Mouse (Mus musculus) heart, adult 11 months (tissue): ENCODE results near the gene Gm20388.

Experiments used
- DNase-seq: peaks from one replicate; pipeline ENCODE4 v3.0.0; 2022

The Gm20388 gene

DNA sequence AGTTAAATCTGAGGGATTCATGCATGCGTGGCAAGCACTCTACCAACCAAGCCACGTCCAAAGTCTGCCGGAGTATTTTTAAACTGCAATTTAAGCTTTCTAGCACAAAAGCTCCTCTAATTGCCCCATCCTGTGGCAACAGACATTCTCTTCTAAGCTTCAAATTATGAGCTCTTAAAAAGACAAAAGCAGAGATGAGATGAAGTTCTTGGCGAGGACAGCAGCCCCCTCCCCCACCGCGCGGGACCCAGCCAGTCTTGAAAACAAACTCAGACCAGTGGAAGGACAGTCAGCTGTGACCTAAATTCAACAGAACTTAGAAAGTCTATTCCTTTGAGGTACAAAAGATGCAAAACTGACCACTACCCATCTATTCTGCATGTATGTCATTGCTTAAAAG, 4480.6 kb downstream of the Gm20388 start:
- DNase-seq = no peak

DNA sequence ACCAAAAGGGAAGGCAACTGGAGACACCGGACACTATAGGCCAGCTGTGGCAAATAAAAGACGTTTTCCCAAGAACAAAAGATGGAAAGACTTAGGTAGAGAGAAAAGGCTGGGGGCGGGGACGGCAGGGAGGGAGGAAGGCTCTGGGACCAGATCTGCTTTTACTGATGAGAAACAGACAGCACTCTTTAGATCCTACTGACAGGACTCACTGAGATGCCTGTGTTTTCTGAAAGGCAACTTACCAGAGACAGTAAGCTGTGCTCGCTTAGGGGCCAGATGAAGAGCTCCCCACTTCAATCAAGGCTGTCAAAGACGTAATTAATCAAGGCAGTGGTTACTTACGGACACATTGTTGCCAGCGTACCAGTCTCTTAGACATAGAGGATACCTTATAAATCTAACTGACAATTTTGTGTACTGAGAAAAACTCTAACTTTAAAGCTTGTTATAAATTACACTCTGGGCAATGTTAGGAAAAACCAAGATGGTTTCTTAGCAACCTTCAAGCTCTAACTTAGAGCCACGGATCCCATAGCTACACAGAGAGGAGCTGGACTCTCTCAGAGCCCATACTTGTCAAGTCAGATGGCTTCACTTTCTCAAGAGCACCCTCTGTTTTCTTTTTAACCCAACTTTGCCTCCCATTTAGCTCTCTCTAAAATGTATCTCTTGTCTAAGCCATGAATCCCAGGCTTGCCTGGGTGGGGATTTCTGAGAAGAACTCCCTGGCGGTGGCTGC, 4481.8 kb downstream of the Gm20388 start:
- DNase-seq = no peak

- no peak for DNase-seq
Measured at GRCm38 (mm10) chr8:124393013-124393412, 4482.4 kb downstream of the Gm20388 start.

GRCm38 (mm10) chr8:124393927-124394326, 4483.3 kb downstream of the Gm20388 start:
- no peak for DNase-seq

- DNase-seq = no peak
Measured at GRCm38 (mm10) chr8:124394951-124395350, 4484.3 kb downstream of the Gm20388 start.
